Mouse (Mus musculus) spleen, adult 2 months (tissue): Measurements from ENCODE around the gene Dnaaf1.

ENCODE experiments used
- CTCF ChIP-seq: fragments of 200-500 bp; IDR thresholded peaks from 2 replicates; pipeline ENCODE4 v1.5.1; 2011; ENCODE audit warnings: mild to moderate bottlenecking, inconsistent platforms; ENCODE audit not compliant: insufficient read depth, insufficient read length, insufficient replicate concordance; ENCODE audit errors: extremely low read depth
- POLR2A ChIP-seq: fragments of 200-500 bp; IDR thresholded peaks from 2 replicates; pipeline ENCODE4 v1.6.1; 2011; ENCODE audit warnings: low read depth, low read length, inconsistent platforms

DNA sequence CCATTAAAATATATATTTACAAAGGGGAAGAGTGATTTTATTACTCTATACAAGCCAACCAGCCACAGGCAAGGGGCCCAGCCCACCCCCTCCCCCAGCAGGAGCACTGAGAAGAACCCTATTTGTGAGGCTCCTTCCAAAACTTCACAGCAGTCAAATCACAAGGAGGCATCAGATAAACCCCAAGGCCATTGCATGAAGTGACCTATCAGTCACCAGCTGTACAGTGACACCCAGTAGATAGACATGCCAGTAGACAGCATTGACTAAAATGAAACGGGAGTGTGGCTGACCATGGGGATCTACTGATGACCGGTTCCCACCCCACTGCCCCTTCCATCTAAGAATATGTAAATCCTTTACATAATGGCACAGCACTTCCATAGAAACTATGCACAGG, 22.1 kb upstream of the Dnaaf1 start:
- TF ChIP-seq POLR2A = no peak
- no peak for TF ChIP-seq CTCF
